Mouse (Mus musculus) layer of hippocampus, adult 11-12 months (tissue): ENCODE measurements around the gene Phyh.
"Not testable (repeated sequence)": the region's sequence is repeated elsewhere in the genome, so short reads cannot be mapped to it uniquely, and the experiment has no call there.

ENCODE experiments used
- DNase-seq: peaks from one replicate; pipeline ENCODE4 v3.0.0; 2022; ENCODE audit warnings: low spot score

Phyh gene

DNA sequence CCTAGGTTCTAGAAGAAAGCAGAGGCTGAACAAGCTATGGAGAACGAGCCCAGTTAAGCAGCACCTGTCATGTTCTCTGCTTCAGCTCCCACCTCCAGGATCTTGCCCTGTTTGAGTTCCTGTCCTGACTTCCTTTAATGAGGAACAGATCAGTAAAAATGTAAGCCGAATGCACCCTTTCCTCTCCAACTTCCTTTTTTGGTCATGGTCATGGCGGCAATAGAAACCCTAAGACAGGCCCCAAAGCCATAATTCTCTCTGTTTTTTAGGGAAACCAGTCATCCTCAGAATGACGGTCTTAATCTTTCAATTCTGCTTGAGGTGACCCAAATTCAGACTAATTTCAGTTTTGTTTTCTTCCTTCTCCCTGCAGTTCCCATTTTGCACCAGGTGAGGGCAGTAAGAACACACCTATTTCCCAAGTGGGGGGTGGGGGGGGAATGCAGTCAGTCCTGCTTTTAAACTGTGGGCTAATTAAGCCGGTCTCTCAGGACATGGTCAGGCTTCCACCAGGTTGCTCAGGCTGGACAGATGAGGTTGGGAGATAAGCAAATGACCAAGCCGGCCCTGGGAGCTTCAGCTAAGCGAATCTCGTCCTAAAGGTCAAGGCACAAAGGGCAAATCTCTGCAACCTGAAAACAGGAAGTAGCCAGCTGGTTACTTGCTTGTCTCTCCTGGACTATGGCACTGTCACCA lies 1.3 kb upstream of the Phyh start:
- peak; percentile 64 for DNase-seq

DNA sequence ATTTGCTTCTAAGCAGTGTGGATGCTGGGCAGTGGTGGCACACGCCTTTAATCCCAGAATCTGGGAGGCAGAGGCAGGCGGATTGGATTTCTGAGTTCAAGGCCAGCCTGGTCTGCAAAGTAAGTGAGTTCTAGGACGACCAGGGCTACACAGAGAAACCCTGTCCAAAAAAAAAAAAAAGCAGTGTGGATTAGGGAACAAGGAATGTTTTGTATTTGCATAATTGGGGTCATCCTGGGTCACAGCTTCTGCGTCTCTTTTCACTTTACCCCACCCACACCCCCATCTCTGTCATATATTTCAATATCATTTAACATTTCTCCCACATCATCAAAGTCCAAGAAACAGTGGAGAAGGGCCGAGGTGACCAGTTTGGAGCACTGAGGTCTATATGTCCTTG lies 2.2 kb downstream of the Phyh start:
- no peak for DNase-seq

DNA sequence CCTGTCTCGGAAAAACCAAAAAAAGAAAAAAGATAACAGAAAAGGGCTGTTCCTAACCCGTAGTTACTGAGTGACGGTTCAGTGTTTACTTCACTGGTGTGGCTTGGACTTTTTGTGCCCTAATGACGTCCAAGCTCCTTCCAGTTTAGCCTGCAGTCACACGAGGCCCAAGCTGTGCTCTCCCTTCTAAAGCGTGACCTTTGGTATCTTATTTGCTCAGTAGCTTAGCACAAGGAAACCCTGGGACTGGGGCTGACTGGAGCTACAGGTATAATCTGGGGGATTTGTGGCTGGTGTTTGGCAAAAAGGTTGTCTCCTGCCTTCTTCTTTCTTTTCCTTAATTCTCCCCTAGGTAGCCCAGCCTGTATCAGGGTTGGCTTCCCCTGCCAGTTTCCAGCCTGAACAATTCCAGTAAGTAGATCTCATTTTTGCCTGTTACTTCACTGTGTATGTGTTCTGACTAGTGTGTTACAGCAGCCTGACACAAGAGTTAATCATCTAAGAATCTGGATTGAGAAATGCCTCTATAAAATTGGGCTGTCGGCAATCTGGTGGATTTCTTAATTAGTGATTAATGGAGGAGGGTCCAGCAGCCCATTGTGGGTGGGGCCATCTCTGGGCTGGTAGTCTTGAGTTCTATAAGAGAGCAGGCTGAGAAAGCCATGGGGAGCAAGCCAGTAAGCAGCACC lies 3.8 kb downstream of the Phyh start:
- no peak for DNase-seq

DNA sequence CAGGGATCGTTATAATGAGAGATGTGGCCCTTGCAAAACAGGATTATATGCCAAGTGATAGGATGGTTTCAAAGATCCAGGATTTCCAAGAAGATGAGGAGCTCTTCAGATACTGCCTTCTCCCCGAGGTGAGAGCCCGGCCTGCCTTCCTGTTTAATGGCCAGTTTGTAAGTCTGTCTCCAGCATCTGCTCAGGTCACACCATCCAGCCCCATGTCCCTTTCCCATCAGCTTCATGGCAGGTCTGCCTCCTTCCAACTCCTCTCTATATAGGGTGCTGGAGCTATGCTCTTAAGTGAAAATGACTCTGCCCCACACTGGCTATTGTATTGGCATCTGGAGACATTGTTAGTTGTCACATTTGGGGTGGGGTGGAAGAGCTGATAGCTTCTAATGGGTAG lies 8.6 kb downstream of the Phyh start:
- DNase-seq, result no peak

DNA sequence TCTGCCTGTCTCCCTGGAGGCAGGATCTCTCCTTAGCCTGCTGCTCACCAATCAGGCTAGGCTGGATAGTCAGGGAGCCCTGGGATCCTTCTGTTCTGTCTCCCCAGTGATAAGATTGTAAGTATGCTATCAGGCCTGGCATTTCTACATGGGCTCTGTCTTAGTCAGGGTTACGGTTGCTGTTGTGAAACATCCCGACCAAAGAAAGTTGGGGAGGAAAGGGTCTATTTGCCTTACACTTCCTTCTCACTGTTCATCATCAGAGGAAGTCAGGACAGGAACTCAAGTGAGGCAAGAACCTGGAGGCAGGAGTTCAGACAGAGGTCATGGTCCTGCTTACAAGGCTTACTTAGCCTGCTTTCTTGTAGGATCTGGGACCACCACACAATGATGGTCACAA lies 10.4 kb downstream of the Phyh start:
- no peak for DNase-seq

DNA sequence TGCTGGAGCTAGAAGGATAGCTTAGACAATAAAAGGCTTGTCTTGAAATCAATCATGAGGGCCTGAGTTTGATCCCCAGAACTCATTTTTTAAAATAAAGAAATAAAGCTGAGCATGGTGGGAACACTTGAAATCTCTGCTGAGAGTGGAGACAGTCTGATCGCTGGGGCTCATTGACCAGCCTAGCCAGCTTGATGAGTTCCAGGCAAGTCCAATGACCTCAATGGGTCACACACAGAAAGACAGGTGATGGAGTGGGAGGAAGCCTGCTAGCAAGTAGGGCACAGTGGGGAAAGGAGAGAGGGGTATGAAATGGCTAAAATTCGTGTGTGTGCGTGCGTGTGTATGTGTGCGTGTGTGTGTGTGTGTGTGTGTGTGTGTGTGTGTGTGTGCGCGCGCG lies 15.7 kb downstream of the Phyh start:
- DNase-seq, result no peak

DNA sequence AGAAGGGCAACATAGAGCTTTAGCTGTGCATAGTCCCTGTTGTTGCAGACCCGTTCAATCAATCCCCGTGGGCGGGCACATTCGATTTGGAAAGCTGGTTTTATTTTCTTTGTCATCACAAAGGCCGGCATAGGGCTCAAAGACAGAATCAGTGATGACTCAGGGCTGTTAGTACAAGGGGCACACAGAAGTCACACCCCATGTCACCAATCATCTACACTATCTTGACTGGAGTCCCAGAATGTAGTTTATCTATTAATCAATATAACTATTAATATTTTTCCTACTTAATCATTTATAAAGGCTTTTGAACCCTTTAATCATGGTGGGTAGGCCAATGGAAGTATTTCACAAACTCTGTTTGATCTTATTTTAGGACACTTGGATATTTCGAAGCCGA lies 19.1 kb downstream of the Phyh start:
- no peak for DNase-seq

DNA sequence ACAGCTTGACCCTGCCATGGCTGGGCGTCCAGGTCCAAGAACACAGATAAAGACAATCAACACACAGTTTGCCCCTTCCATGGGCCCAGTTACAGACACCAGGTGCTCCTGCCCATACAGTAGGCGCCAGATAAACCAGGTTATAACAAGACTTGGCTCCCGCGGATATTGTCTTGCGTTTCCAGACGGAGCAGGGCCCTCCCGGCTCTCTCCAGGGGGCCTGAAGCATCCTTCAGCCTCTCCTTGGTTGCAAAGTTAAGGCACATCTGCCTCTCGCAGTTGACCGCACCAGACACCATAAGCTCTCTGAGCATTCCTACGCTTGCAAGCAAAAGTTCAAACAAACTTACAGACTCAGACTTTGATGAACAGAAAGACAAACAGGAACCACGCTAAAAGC lies 22.0 kb downstream of the Phyh start:
- DNase-seq, result no peak

DNA sequence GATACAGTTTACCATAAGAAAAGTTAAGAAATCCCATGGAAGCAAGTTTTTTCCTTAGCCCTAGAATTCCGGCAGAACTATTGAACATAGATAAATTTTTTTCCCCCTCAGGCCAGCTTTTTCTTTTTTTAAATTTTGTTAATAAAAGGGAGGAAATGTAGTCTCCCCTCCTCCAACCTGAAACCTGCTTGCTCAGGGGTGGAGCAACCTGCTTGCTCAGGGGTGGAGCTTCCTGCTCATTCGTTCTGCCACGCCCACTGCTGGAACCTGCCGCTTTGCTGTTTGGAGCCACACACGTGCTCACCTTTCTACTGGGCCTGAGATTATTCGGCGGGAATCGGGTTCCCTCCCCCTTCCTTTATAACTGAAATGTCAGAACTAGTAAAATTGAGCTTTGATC lies 30.9 kb downstream of the Phyh start:
- DNase-seq, result not testable (repeated sequence)

DNA sequence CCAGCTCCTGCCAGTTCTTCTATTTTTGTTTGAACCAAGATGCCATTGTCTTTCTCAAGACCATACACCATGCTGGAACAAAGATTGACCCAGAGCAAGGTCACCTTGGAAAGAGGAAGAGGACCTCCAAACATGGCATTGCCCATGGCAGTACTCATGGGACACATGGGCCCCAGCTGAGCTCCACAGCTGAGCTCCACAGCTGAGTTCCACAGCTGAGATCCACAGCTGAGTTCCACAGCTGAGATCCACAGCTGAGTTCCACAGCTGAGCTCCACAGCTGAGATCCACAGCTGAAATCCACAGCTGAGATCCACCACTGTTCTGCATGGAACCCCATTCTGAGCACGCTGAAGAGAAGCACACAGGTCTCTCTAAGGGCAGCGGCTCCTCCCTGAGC lies 32.2 kb downstream of the Phyh start:
- no peak for DNase-seq

DNA sequence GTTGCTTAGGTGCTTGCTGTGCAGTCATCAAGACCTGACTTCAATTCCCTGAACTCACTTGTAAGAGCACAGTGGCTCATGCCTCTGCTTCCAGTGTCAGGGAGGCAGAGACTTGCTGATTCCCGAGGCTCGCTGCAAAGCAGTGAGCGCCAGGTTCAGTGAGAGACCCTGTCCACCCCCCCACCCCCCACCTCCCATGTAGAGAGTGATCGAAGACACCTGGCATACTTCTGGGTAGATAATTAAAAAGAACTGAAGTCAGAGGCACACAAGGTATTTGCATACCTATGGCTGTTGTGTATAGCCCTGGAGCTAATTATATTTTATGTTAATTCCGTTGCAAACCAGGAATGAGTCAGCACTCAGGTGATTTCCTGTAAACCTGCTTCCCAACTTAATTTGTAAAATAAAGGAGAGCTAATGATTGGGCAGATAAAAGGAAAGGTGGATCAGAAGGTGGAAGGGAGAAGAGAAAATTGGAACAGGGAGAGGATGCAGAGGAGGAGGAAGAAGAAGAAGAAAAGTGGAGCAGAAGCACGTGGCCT lies 35.5 kb downstream of the Phyh start:
- DNase-seq, result no peak

DNA sequence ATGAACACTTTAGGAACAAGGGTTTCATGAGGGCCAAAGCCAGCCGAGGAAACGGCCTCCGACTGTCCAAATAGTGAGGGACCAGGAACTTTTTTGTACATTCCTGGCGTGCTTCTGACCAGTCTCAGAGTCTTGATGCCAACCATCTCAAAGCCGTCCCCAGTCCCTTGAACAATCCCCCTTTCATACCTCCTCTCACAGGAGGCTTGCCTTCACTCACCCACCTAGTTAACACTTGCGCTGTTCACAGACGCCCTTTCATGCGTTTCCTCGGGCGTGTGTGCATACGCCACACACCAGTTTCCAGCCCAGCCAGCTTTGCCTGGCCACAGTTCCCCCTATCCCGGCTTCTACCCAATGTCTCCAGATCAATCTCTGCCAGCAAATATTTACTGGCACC lies 39.2 kb downstream of the Phyh start:
- DNase-seq, result no peak

DNA sequence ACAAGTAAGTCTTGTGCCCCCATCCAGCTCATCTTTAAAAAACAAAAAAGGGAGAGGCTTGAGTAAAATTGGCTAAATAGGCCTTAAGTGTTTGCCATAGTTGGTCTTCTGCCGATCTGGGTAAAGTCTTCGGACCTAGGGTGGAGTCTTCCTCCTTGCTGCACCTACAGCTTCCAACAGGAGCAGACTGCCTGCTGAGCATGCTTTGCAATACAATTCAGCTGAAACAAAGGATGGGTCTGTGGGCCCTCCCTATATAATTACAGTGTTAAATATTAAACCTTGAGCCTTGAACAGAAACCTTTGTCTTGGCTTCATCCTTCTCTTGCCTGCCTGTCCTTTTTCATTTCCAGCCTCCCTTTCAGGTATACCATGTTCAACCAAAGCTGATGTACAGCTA lies 49.0 kb downstream of the Phyh start:
- DNase-seq, result no peak

DNA sequence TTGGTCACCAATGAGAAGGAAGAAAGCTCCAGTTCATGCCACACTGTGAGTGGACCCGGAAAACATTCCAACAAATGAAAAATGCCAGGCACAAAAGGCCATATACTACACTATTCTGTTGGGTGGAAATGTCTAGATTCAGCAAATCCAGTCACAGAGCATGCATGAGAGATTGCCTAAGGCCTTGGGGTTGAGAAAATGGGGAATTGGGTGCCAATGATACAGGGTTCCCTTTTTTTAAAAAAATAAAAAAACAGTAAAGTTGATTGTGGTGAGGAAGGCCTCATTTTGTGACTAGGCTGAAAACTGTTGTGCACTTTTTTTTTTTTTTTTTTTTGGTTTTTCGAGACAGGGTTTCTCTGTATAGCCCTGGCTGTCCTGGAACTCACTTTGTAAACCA lies 50.3 kb downstream of the Phyh start:
- DNase-seq, result no peak

DNA sequence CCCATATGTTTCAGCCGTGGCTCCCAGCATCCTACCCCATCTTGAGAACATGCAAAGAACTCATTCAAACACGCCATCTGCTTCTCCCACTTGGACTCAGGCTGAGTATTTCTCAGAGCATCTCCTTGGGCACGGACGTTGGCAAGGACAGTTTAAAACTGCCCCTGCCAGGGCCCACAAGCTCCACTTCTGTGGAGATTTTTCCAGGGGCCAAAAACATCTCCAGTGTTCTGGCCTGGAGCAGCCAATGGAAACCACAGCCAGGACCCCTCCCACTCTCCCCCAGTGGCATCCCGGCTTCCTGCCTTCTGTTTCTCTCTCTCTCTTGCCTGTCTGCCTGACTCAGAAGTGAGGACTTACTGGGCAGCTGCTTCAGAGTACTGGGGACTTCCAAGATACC lies 57.0 kb downstream of the Phyh start, which contains the start of gene Ucma:
Gene Ucma, plus strand, starts transcription at position 316 of the 400 bp plus-strand sequence.
- DNase-seq, result peak; percentile 16

DNA sequence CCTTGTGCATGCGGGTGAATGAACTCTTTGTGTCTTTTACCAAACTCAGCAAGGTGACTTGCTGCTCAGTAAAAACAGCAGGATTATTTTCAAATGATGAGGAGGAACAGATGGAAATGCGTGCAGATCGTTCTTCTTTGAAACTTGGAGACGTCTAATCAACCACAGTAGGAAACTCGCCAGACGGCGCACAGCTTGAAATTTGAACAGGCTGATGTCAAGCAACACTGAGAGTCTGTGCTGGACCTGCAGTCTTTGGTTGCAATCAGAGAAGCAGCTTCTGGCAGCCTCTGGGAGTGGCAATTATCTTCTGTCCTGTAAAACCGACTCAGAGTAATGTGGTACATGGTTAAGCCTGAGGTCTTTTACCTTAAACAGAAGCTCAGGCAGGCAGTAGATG lies 59.3 kb downstream of the Phyh start:
- DNase-seq, result peak; percentile 48

DNA sequence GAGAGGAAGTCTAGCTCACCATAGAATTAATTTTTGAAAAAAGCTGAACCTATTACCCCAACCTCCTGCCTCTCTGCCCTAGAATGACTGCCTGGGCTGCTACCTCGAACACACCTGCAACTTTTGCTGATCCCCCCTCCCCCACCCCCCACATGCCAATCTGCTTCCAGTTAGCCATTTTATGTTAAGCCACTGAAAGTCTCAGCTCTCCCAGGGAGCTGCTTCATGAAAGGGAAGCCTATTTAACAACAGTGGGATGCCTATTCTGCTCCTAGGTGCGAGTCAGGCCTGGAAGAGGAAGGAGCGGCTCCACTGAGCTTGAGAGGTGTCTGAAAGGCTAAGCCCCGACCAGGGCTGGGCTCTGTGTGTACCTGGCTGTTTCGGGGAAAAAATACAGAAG lies 65.2 kb downstream of the Phyh start:
- no peak for DNase-seq

DNA sequence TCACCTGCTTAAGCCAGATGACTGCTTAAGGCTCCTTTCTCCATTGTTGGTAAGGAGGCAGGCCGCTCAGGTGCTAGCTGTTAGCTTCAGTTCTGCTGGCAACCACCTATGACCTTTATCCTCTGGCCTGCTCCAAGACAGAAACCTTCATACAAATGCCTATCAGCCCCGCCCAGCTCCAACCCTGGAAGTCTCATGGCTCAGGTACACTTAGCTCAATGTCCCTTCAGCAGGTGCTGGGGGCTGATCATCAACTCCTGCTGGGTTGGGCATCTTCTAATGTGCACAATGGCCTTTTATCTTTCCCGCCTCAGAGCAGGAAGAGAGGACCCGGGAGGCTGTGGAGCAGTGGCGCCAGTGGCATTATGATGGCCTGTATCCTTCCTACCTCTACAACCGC lies 66.2 kb downstream of the Phyh start:
- no peak for DNase-seq

DNA sequence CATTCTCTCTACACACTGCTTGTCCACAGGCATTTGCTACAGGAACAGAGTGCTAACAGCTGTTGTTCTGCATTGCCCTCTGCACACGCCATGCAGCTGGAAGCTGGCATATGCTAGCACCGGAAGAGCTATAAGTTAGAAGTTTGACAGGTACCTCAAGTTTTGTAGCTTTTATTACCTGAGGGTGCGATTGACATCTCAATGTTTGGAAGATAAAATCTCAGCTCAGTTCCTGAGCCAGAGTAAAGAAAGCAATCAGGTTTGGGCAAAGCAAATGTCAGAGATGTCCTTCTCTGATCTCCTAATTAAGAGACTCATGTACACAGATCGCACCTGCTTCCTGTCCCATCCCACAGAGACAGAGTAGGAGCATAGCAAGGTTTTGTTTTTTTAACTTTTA lies 68.0 kb downstream of the Phyh start:
- no peak for DNase-seq

DNA sequence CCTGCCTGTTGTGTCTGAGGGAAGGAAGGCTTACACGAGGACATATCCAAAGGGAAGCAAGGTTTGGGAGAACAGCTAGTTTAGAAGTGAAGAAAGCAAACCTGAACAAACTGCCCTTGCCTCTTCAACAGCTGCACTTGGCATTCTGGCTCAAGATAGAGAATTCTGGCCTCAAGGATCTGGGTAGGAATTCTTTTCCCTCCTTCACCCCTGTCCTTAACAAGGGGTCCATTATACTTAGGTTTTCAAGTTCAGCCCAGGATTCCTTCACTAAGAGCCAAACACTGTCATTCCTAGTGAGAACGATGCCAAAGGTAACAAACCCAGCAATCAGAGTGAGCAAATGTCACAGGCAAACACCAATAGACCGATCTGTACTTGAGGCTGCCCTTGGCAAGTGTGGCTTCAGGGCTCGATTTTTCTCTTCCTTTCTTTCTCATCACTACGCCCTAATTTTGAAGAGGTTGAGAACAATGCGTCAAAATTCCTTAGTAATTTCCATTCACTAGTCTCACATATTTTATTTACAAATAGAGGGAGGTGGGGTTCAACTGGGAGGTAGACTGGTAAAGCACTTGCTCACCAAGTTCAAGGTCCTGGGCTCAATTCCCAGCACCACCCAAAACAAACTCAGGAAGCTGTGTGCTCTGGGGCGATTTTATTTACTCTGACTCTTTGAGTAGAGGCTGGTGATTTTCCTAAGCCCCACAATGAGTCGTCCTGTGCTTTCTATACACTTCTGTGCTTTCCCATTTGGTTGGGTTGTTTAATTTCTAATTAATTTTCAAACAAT lies 68.8 kb downstream of the Phyh start:
- no peak for DNase-seq
